Mouse (Mus musculus): ENCODE results near the gene Kalrn. TPM values are rescaled to one million over a fixed set of nuclear protein-coding genes. Genes with fewer than 3 reads are reported as not detected.
"Not testable (repeated sequence)": the region's sequence is repeated elsewhere in the genome, so short reads cannot be mapped to it uniquely, and the experiment has no call there.

The Kalrn gene
- polyA plus RNA-seq, 1 experiment from 2014 or later = 38.5 TPM

GRCm38 (mm10) chr16:34084135-34084920 is 489.0 kb downstream of the Kalrn start:
- no peak for ATAC-seq
- H3K36me3 ChIP-seq = no peaks in the 10 kb centered on the region
- WGBS = 85% methylated on average over 10 of the region's 10 CpGs
- H3K4me1 ChIP-seq (replicated peaks) = peaks cover 25% of the 10 kb centered on the region
- no peaks in the 10 kb centered on the region for H3K27me3 ChIP-seq
- no peak overlapping the region for H3K4me2 ChIP-seq (replicated peaks)
- H3K4me3 ChIP-seq (replicated peaks) = no peak overlapping the region
- no peak overlapping the region for H3K9ac ChIP-seq (replicated peaks)
- H3K27ac ChIP-seq = no peak overlapping the region
- H3K9me3 ChIP-seq = no peaks in the 10 kb centered on the region

- no peaks in the 10 kb centered on the region for H3K9me3 ChIP-seq
- no peak overlapping the region for H3K27ac ChIP-seq
- H3K4me1 ChIP-seq (replicated peaks) = peaks cover 20% of the 10 kb centered on the region
- H3K36me3 ChIP-seq = no peaks in the 10 kb centered on the region
- no peak overlapping the region for H3K4me2 ChIP-seq (replicated peaks)
- ATAC-seq = no peak
- 91% methylated on average over 5 of the region's 5 CpGs for WGBS
- H3K27me3 ChIP-seq = no peaks in the 10 kb centered on the region
- no peak overlapping the region for H3K9ac ChIP-seq (replicated peaks)
- no peak overlapping the region for H3K4me3 ChIP-seq (replicated peaks)
Measured at GRCm38 (mm10) chr16:34082494-34083469, 490.6 kb downstream of the Kalrn start.

- peaks cover 22% of the 10 kb centered on the region for H3K4me1 ChIP-seq (replicated peaks)
- no peaks in the 10 kb centered on the region for H3K27me3 ChIP-seq
- WGBS = 48% methylated on average over 19 of the region's 19 CpGs
- 0 out of 2 replicates have a peak overlapping the region, but pooled peaks have one; percentile 22 for H3K27ac ChIP-seq
- H3K9me3 ChIP-seq = no peaks in the 10 kb centered on the region
- ATAC-seq = peak; percentile 60; the same call in 1 of the 2 replicates
- no peak overlapping the region for H3K9ac ChIP-seq (replicated peaks)
- H3K4me3 ChIP-seq (replicated peaks) = no peak overlapping the region
- H3K4me2 ChIP-seq (replicated peaks) = no peak overlapping the region
- no peaks in the 10 kb centered on the region for H3K36me3 ChIP-seq
Measured at GRCm38 (mm10) chr16:34081683-34082438, 491.5 kb downstream of the Kalrn start.

- H3K9ac ChIP-seq (replicated peaks); H3K4me3 ChIP-seq (replicated peaks); H3K27me3 ChIP-seq; H3K4me2 ChIP-seq (replicated peaks); H3K9me3 ChIP-seq; ATAC-seq; H3K27ac ChIP-seq; H3K36me3 ChIP-seq: not testable (repeated sequence)
- peaks cover 22% of the 10 kb centered on the region for H3K4me1 ChIP-seq (replicated peaks)
Measured at GRCm38 (mm10) chr16:34081314-34081682, 492.0 kb downstream of the Kalrn start.

- Histone ChIP-seq H3K27ac (no peak overlapping the region), H3K27me3 (no peaks in the 10 kb centered on the region), H3K4me3 (replicated peaks) (no peak overlapping the region), H3K36me3 (no peaks in the 10 kb centered on the region), H3K9me3 (no peaks in the 10 kb centered on the region), H3K9ac (replicated peaks) (no peak overlapping the region), H3K4me1 (replicated peaks) (peaks cover 22% of the 10 kb centered on the region), H3K4me2 (replicated peaks) (no peak overlapping the region)
- 69% methylated on average over 6 of the region's 6 CpGs for WGBS
- ATAC-seq = no peak
Measured at GRCm38 (mm10) chr16:34080818-34081217, 492.5 kb downstream of the Kalrn start.

- Histone ChIP-seq H3K4me3 (replicated peaks) (no peak overlapping the region), H3K9me3 (no peaks in the 10 kb centered on the region), H3K36me3 (peaks cover 4% of the 10 kb centered on the region; the same call in 1 of the 2 replicates), H3K27ac (no peak overlapping the region), H3K4me2 (replicated peaks) (no peak overlapping the region), H3K4me1 (replicated peaks) (peaks cover 22% of the 10 kb centered on the region), H3K27me3 (no peaks in the 10 kb centered on the region), H3K9ac (replicated peaks) (no peak overlapping the region)
- ATAC-seq = no peak
- 75% methylated on average over 4 of the region's 4 CpGs for WGBS
Measured at GRCm38 (mm10) chr16:34079511-34079910, 493.8 kb downstream of the Kalrn start.

GRCm38 (mm10) chr16:34078732-34079131 is 494.6 kb downstream of the Kalrn start:
- H3K9ac ChIP-seq (replicated peaks) = no peak overlapping the region
- no peak overlapping the region for H3K4me3 ChIP-seq (replicated peaks)
- H3K4me1 ChIP-seq (replicated peaks) = peaks cover 22% of the 10 kb centered on the region
- H3K27ac ChIP-seq = no peak overlapping the region
- 96% methylated on average over 2 of the region's 2 CpGs for WGBS
- no peaks in the 10 kb centered on the region for H3K9me3 ChIP-seq
- no peaks in the 10 kb centered on the region for H3K27me3 ChIP-seq
- no peak overlapping the region for H3K4me2 ChIP-seq (replicated peaks)
- no peak for ATAC-seq
- peaks cover 4% of the 10 kb centered on the region; the same call in 1 of the 2 replicates for H3K36me3 ChIP-seq

- H3K9me3 ChIP-seq = no peaks in the 10 kb centered on the region
- WGBS = 76% methylated on average over 3 of the region's 3 CpGs
- H3K4me1 ChIP-seq (replicated peaks) = peaks cover 9% of the 10 kb centered on the region; the same call in 1 of the 2 replicates
- no peak overlapping the region for H3K9ac ChIP-seq (replicated peaks)
- no peak overlapping the region for H3K27ac ChIP-seq
- H3K27me3 ChIP-seq = no peaks in the 10 kb centered on the region
- H3K4me3 ChIP-seq (replicated peaks) = no peak overlapping the region
- no peak overlapping the region for H3K4me2 ChIP-seq (replicated peaks)
- no peak for ATAC-seq
- H3K36me3 ChIP-seq = peaks cover 4% of the 10 kb centered on the region; the same call in 1 of the 2 replicates
Measured at GRCm38 (mm10) chr16:34076101-34076500, 497.2 kb downstream of the Kalrn start.

- ATAC-seq = no peak
- Histone ChIP-seq H3K27me3 (no peaks in the 10 kb centered on the region), H3K36me3 (peaks cover 4% of the 10 kb centered on the region; the same call in 1 of the 2 replicates), H3K4me3 (replicated peaks) (no peak overlapping the region), H3K4me2 (replicated peaks) (no peak overlapping the region), H3K4me1 (replicated peaks) (peaks cover 9% of the 10 kb centered on the region; the same call in 1 of the 2 replicates), H3K27ac (no peak overlapping the region), H3K9me3 (no peaks in the 10 kb centered on the region), H3K9ac (replicated peaks) (no peak overlapping the region)
- 94% methylated on average over 4 of the region's 4 CpGs for WGBS
Measured at GRCm38 (mm10) chr16:34073930-34074329, 499.4 kb downstream of the Kalrn start.

GRCm38 (mm10) chr16:34072136-34072535 is 501.2 kb downstream of the Kalrn start:
- no peak overlapping the region for H3K4me3 ChIP-seq (replicated peaks)
- no peak overlapping the region for H3K9ac ChIP-seq (replicated peaks)
- WGBS = 93% methylated on average over 3 of the region's 3 CpGs
- H3K9me3 ChIP-seq = no peaks in the 10 kb centered on the region
- no peak overlapping the region for H3K4me2 ChIP-seq (replicated peaks)
- H3K27ac ChIP-seq = no peak overlapping the region
- no peak for ATAC-seq
- H3K36me3 ChIP-seq = peaks cover 4% of the 10 kb centered on the region; the same call in 1 of the 2 replicates
- 0 out of 2 replicates have a peak, but pooled peaks cover 2% of the 10 kb centered on the region for H3K4me1 ChIP-seq (replicated peaks)
- no peaks in the 10 kb centered on the region for H3K27me3 ChIP-seq

- H3K9me3 ChIP-seq = no peaks in the 10 kb centered on the region
- H3K36me3 ChIP-seq = peaks cover 4% of the 10 kb centered on the region; the same call in 1 of the 2 replicates
- no peak overlapping the region for H3K27ac ChIP-seq
- WGBS = 94% methylated on average over 3 of the region's 3 CpGs
- ATAC-seq = no peak
- no peaks in the 10 kb centered on the region for H3K4me1 ChIP-seq (replicated peaks)
- no peak overlapping the region for H3K9ac ChIP-seq (replicated peaks)
- no peaks in the 10 kb centered on the region for H3K27me3 ChIP-seq
- H3K4me3 ChIP-seq (replicated peaks) = no peak overlapping the region
- H3K4me2 ChIP-seq (replicated peaks) = no peak overlapping the region
Measured at GRCm38 (mm10) chr16:34071223-34071825, 502.0 kb downstream of the Kalrn start.
